Comparison of ENCODE assay signal across 8 mouse cellular contexts in the genomic region with DNA sequence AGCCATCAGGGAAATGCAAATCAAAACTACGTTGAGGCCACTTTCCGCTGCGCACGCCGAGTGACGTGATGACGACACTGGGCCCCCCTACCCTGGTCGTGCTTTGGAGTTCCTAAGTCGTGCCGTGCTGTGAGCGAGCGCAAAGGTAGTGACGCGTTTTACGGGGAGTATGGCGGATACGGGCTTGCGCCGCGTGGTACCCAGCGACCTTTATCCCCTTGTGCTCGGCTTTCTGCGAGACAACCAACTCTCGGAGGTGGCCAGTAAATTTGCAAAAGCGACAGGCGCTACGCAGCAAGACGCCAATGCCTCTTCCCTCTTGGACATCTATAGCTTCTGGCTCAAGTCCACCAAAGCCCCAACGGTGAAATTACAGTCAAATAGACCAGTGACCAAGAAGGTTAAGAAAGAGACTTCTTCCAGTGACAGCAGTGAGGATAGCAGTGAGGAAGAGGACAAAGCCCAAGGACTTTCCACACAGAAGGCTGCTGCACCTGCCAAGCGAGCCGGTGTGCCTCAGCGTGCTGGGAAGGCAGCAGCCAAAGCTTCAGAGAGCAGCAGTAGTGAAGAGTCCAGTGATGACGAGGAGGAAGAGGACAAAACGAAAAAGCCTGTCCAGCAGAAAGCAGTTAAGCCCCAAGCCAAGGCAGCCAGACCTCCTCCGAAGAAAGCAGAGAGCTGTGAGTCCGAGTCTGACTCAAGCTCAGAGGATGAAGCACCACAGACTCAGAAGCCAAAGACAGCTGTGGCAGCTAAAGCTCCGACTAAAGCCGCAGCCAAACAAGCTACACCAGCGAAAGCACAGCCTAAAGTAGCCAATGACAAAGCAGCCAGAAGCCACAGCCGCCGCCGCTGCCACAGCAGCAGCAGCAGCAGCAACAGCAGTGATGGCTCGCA.
A peak's percentile ranks its signal among the peaks of the same experiment; 100 is the strongest.
DNase-seq lines count a peak whose midpoint lies in the region; ATAC-seq and TF ChIP-seq lines count a peak whose summit lies in the region.

No protein-coding gene starts in this region.

- H3K9me3 ChIP-seq in hindbrain, embryonic 15.5 days: no peaks in the 10 kb centered on the region
- peaks cover 8% of the 10 kb centered on the region for H3K9me3 ChIP-seq in midbrain, embryonic 14.5 days (ENCODE audit: control insufficient read depth, low read length)
- no peaks in the 10 kb centered on the region for H3K9me3 ChIP-seq in stomach, postnatal 0 days (ENCODE audit: control insufficient read depth, low read length)

- H3K4me2 ChIP-seq in hindbrain, embryonic 15.5 days: peak overlapping the region; percentile 58
- H3K4me2 ChIP-seq in midbrain, embryonic 14.5 days (ENCODE audit: low read length): peak overlapping the region; percentile 57
- peak overlapping the region; percentile 60 for H3K4me2 ChIP-seq in stomach, postnatal 0 days (replicated peaks; ENCODE audit: low read depth)

- peak; percentile 94 for ATAC-seq in hindbrain, embryonic 15.5 days (ENCODE audit: low FRiP score, low read depth)
- peak; percentile 95 for ATAC-seq in midbrain, embryonic 14.5 days (ENCODE audit: low FRiP score, low TSS enrichment)
- ATAC-seq in stomach, postnatal 0 days (ENCODE audit: low FRiP score, low TSS enrichment): peak; percentile 32; the same call in 1 of the 2 replicates

- DNase-seq in kidney, adult 2 months: peak; percentile 0
- DNase-seq in kidney, adult 9 months: no peak
- DNase-seq in cerebellum, adult 2 months: peak; percentile 55 to 59
- peak; percentile 59 for DNase-seq in forelimb bud, embryonic 11.5 days (ENCODE audit: low read depth, low spot score)
- peak; percentile 60 for DNase-seq in left cerebral cortex, postnatal 4 days
- peak; percentile 89 for DNase-seq in midbrain, embryonic 14.5 days
- peak; percentile 19 for DNase-seq in stomach, postnatal 0 days (ENCODE audit: low spot score)

- H3K27me3 ChIP-seq in kidney, adult 2 months (replicated peaks; ENCODE audit: control insufficient read depth, insufficient read depth, low read length): no peaks in the 10 kb centered on the region
- no peaks in the 10 kb centered on the region for H3K27me3 ChIP-seq in cerebellum, adult 2 months (ENCODE audit: control insufficient read depth, insufficient read depth, low read length)
- H3K27me3 ChIP-seq in hindbrain, embryonic 15.5 days: no peaks in the 10 kb centered on the region
- H3K27me3 ChIP-seq in midbrain, embryonic 14.5 days (ENCODE audit: control insufficient read depth, insufficient read depth, low read length): no peaks in the 10 kb centered on the region
- H3K27me3 ChIP-seq in stomach, postnatal 0 days (ENCODE audit: control insufficient read depth, insufficient read depth, low read length): no peaks in the 10 kb centered on the region

- peak overlapping the region; percentile 56 for H3K9ac ChIP-seq in hindbrain, embryonic 15.5 days
- peak overlapping the region; percentile 54 for H3K9ac ChIP-seq in midbrain, embryonic 14.5 days (replicated peaks; ENCODE audit: low read length)
- H3K9ac ChIP-seq in stomach, postnatal 0 days (ENCODE audit: low read length): no peak overlapping the region; the same call in 1 of the 2 replicates

- TF ChIP-seq EP300 in stomach, postnatal 0 days (optimal IDR thresholded peaks at IDR 0.05): no peak

- intact Hi-C loops in left cerebral cortex, postnatal 4 days (cut with DNase I): no loop called here

- H3K27ac ChIP-seq in kidney, adult 2 months (ENCODE audit: insufficient read depth, low read depth, low read length): no peak overlapping the region
- peak overlapping the region; percentile 34; the same call in 1 of the 2 replicates for H3K27ac ChIP-seq in cerebellum, adult 2 months (ENCODE audit: insufficient read depth, low read length)
- peak overlapping the region; percentile 88 for H3K27ac ChIP-seq in hindbrain, embryonic 15.5 days (replicated peaks)
- H3K27ac ChIP-seq in midbrain, embryonic 14.5 days (replicated peaks; ENCODE audit: low read depth, low read length): peak overlapping the region; percentile 85
- 0 out of 2 replicates have a peak overlapping the region, but pooled peaks have one; percentile 18 for H3K27ac ChIP-seq in stomach, postnatal 0 days (replicated peaks)

- no peak for TF ChIP-seq POLR2A in kidney, adult 2 months (IDR thresholded peaks at IDR 0.05; ENCODE audit: low read depth, low read length)
- TF ChIP-seq POLR2A in cerebellum, adult 2 months (IDR thresholded peaks at IDR 0.05; ENCODE audit: borderline replicate concordance, insufficient read depth, low read length): no peak

- H3K4me3 ChIP-seq in kidney, adult 2 months (ENCODE audit: insufficient read depth, low read depth, low read length): peak overlapping the region; percentile 32
- H3K4me3 ChIP-seq in cerebellum, adult 2 months (replicated peaks; ENCODE audit: insufficient read depth, low read depth, low read length): peak overlapping the region; percentile 74
- H3K4me3 ChIP-seq in hindbrain, embryonic 15.5 days: peak overlapping the region; percentile 39
- peak overlapping the region; percentile 40 for H3K4me3 ChIP-seq in midbrain, embryonic 14.5 days (replicated peaks; ENCODE audit: low read depth, low read length)
- H3K4me3 ChIP-seq in stomach, postnatal 0 days (ENCODE audit: low read depth, low read length): peak overlapping the region; percentile 33

- no peaks in the 10 kb centered on the region for H3K4me1 ChIP-seq in kidney, adult 2 months (ENCODE audit: control insufficient read depth, insufficient read depth, low read length)
- H3K4me1 ChIP-seq in cerebellum, adult 2 months (ENCODE audit: control insufficient read depth, insufficient read depth, low read length): no peaks in the 10 kb centered on the region
- H3K4me1 ChIP-seq in hindbrain, embryonic 15.5 days (replicated peaks): peaks cover 4% of the 10 kb centered on the region; the same call in 1 of the 2 replicates
- H3K4me1 ChIP-seq in midbrain, embryonic 14.5 days (ENCODE audit: control insufficient read depth, insufficient read depth, low read length): no peaks in the 10 kb centered on the region
- H3K4me1 ChIP-seq in stomach, postnatal 0 days (replicated peaks; ENCODE audit: control insufficient read depth, insufficient read depth): no peaks in the 10 kb centered on the region

- no peak for TF ChIP-seq CTCF in kidney, adult 2 months (conservative IDR thresholded peaks at IDR 0.05; ENCODE audit: insufficient read depth, insufficient read length, low read depth, low read length)
- no peak for TF ChIP-seq CTCF in cerebellum, adult 2 months (IDR thresholded peaks at IDR 0.05; ENCODE audit: borderline replicate concordance, insufficient read depth, low read depth, low read length)
- no peak for TF ChIP-seq CTCF in stomach, postnatal 0 days (IDR thresholded peaks at IDR 0.05; ENCODE audit: low read depth)

- under 1% methylated on average over 43 of the region's 43 CpGs for WGBS in kidney, adult 2 months
- WGBS in cerebellum, adult 2 months: 7% methylated on average over 43 of the region's 43 CpGs
- 20% methylated on average over 43 of the region's 43 CpGs for WGBS in hindbrain, embryonic 15.5 days
- WGBS in midbrain, embryonic 14.5 days: 23% methylated on average over 43 of the region's 43 CpGs
- WGBS in stomach, postnatal 0 days: 15% methylated on average over 43 of the region's 43 CpGs

- no peaks in the 10 kb centered on the region for H3K36me3 ChIP-seq in kidney, adult 2 months (ENCODE audit: control insufficient read depth, insufficient read depth, low read length)
- H3K36me3 ChIP-seq in hindbrain, embryonic 15.5 days: no peaks in the 10 kb centered on the region
- H3K36me3 ChIP-seq in midbrain, embryonic 14.5 days (ENCODE audit: control insufficient read depth, insufficient read depth, low read length): no peaks in the 10 kb centered on the region
- no peaks in the 10 kb centered on the region for H3K36me3 ChIP-seq in stomach, postnatal 0 days (ENCODE audit: control insufficient read depth, insufficient read depth, low read length)

Comparison
In these comparisons a context has a peak if more than half of its experiments do, and no peak if none do; other contexts are left out.
1. ATAC-seq: peak in every context shown above with its lines; median percentile 95 in midbrain, embryonic 14.5 days; 94 in hindbrain, embryonic 15.5 days; 32 in stomach, postnatal 0 days.